Mouse (Mus musculus) limb, embryonic 13.5 days (tissue): ENCODE data around the gene Cab39. TPM values are rescaled to one million over a fixed set of nuclear protein-coding genes. Genes with fewer than 3 reads are reported as not detected.

Experiments
- ATAC-seq: fragments of 200-750 bp; cut with Nextera tagmentation; 2 replicates; pipeline ENCODE4 v1.8.0; 2017; ENCODE audit warnings: low read depth, moderate number of reproducible peaks, moderate TSS enrichment; ENCODE audit not compliant: low FRiP score
- H3K27ac ChIP-seq: fragments of 300-500 bp; sonication (generic); 2 replicates; pipeline ENCODE4 v1.5.1; 2015; ENCODE audit warnings: inconsistent platforms, mild to moderate bottlenecking, moderate library complexity
- H3K27me3 ChIP-seq: fragments of 300-500 bp; sonication (generic); 2 replicates; pipeline ENCODE4 v1.6.1; 2015; ENCODE audit warnings: mild to moderate bottlenecking, inconsistent platforms
- H3K36me3 ChIP-seq: fragments of 300-500 bp; sonication (generic); 2 replicates; pipeline ENCODE4 v1.6.1; 2015; ENCODE audit warnings: inconsistent platforms, mild to moderate bottlenecking, moderate library complexity
- H3K4me1 ChIP-seq: fragments of 300-500 bp; sonication (generic); 2 replicates; pipeline ENCODE4 v1.6.1; 2015; ENCODE audit warnings: inconsistent platforms
- H3K4me2 ChIP-seq: fragments of 300-500 bp; sonication (generic); replicated peaks from 2 replicates; pipeline ENCODE4 v1.6.1; 2015; ENCODE audit warnings: inconsistent platforms, mild to moderate bottlenecking, moderate library complexity
- H3K4me3 ChIP-seq: fragments of 300-500 bp; sonication (generic); 2 replicates; pipeline ENCODE4 v1.5.1; 2015; ENCODE audit warnings: moderate library complexity, mild to moderate bottlenecking, inconsistent platforms
- H3K9ac ChIP-seq: fragments of 300-500 bp; sonication (generic); 2 replicates; pipeline ENCODE4 v1.6.1; 2015; ENCODE audit warnings: mild to moderate bottlenecking, inconsistent platforms
- H3K9me3 ChIP-seq: fragments of 300-500 bp; sonication (generic); 2 replicates; pipeline ENCODE4 v1.6.1; 2016; ENCODE audit warnings: inconsistent platforms
- WGBS: fragments of 180-500 bp; shearing (Covaris S2); methylation state at CpG from one replicate; pipeline ENCODE4 v1.1.7; 2015; 5-methylcytosine and 5-hydroxymethylcytosine counted together
- microRNA-seq: library from miRNA; unstranded; fragments of <30 nt; microRNA quantifications from one replicate; pipeline ENCODE4, GENCODE M21; 2016
- polyA plus RNA-seq: library from polyadenylated mRNA; unstranded; fragments of >200 nt; fragmentation: Nextera tagmentation; extraction: Ambion mirVana; gene quantifications from 2 replicates; pipeline ENCODE4 v1.2.1, GENCODE M21; 2015

Cab39 gene
- polyA plus RNA-seq, 1 experiment from 2014 or later = 28.5 TPM

GRCm38 (mm10) chr1:85896110-85896509, 102.9 kb downstream of the Cab39 start:
- Histone ChIP-seq H3K9ac (peak overlapping the region; percentile 85), H3K9me3 (peaks cover 3% of the 10 kb centered on the region; the same call in 1 of the 2 replicates), H3K27me3 (no peaks in the 10 kb centered on the region), H3K36me3 (no peaks in the 10 kb centered on the region), H3K4me1 (peaks cover 63% of the 10 kb centered on the region), H3K4me3 (peak overlapping the region; percentile 84), H3K27ac (peak overlapping the region; percentile 93; the same call in 1 of the 2 replicates), H3K4me2 (peak overlapping the region; percentile 79)
- WGBS = 79% methylated on average over 5 of the region's 5 CpGs
- no peak for ATAC-seq

GRCm38 (mm10) chr1:85896781-85897700, 103.8 kb downstream of the Cab39 start:
- peaks cover 3% of the 10 kb centered on the region; the same call in 1 of the 2 replicates for H3K9me3 ChIP-seq
- ATAC-seq = no peak
- H3K9ac ChIP-seq = peak overlapping the region; percentile 39
- 65% methylated on average over 12 of the region's 12 CpGs for WGBS
- peaks cover 72% of the 10 kb centered on the region for H3K4me1 ChIP-seq
- no peaks in the 10 kb centered on the region for H3K36me3 ChIP-seq
- H3K4me2 ChIP-seq = peak overlapping the region; percentile 79
- H3K4me3 ChIP-seq = peak overlapping the region; percentile 2; the same call in 1 of the 2 replicates
- peak overlapping the region; percentile 39; the same call in 1 of the 2 replicates for H3K27ac ChIP-seq
- no peaks in the 10 kb centered on the region for H3K27me3 ChIP-seq

- 14% methylated on average over 8 of the region's 8 CpGs for WGBS
- Histone ChIP-seq H3K4me2 (peak overlapping the region; percentile 79), H3K36me3 (peaks cover 5% of the 10 kb centered on the region), H3K27ac (peak overlapping the region; percentile 69), H3K9ac (peak overlapping the region; percentile 13; the same call in 1 of the 2 replicates), H3K4me1 (peaks cover 77% of the 10 kb centered on the region), H3K9me3 (0 out of 2 replicates have a peak, but pooled peaks cover under 1% of the 10 kb centered on the region), H3K27me3 (no peaks in the 10 kb centered on the region), H3K4me3 (no peak overlapping the region)
- ATAC-seq = no peak
These were observed 104.9 kb downstream of the Cab39 start for GRCm38 (mm10) chr1:85897901-85898760.

- peak overlapping the region; percentile 79 for H3K4me2 ChIP-seq
- no peaks in the 10 kb centered on the region for H3K27me3 ChIP-seq
- H3K9me3 ChIP-seq = no peaks in the 10 kb centered on the region
- H3K4me3 ChIP-seq = no peak overlapping the region
- H3K9ac ChIP-seq = no peak overlapping the region
- peaks cover 13% of the 10 kb centered on the region for H3K36me3 ChIP-seq
- H3K4me1 ChIP-seq = peaks cover 73% of the 10 kb centered on the region
- peak overlapping the region; percentile 69 for H3K27ac ChIP-seq
- WGBS = 45% methylated on average over 12 of the region's 12 CpGs
- no peak for ATAC-seq
These were observed 105.6 kb downstream of the Cab39 start for GRCm38 (mm10) chr1:85898761-85899387.

- H3K4me1 ChIP-seq = peaks cover 70% of the 10 kb centered on the region
- H3K27me3 ChIP-seq = no peaks in the 10 kb centered on the region
- peaks cover 17% of the 10 kb centered on the region for H3K36me3 ChIP-seq
- H3K27ac ChIP-seq = no peak overlapping the region
- 0 out of 2 replicates have a peak overlapping the region, but pooled peaks have one; percentile 4 for H3K4me2 ChIP-seq
- H3K9ac ChIP-seq = no peak overlapping the region
- no peak for ATAC-seq
- H3K4me3 ChIP-seq = no peak overlapping the region
- no peaks in the 10 kb centered on the region for H3K9me3 ChIP-seq
These were observed 106.1 kb downstream of the Cab39 start for GRCm38 (mm10) chr1:85899388-85899761.

- H3K27me3 ChIP-seq = no peaks in the 10 kb centered on the region
- peak overlapping the region; percentile 39; the same call in 1 of the 2 replicates for H3K27ac ChIP-seq
- peaks cover 68% of the 10 kb centered on the region for H3K4me1 ChIP-seq
- H3K4me2 ChIP-seq = 0 out of 2 replicates have a peak overlapping the region, but pooled peaks have one; percentile 9
- ATAC-seq = no peak
- 0 out of 2 replicates have a peak overlapping the region, but pooled peaks have one; percentile 13 for H3K9ac ChIP-seq
- no peaks in the 10 kb centered on the region for H3K9me3 ChIP-seq
- peaks cover 30% of the 10 kb centered on the region for H3K36me3 ChIP-seq
- WGBS = 65% methylated on average over 7 of the region's 7 CpGs
- H3K4me3 ChIP-seq = no peak overlapping the region
These were observed 107.5 kb downstream of the Cab39 start for GRCm38 (mm10) chr1:85900521-85901333.

Small RNA genes within 50 kb of the gene (microRNA-seq; reads per million reads assigned to microRNA genes)
- gene Gm25472 = not detected
- not detected for gene Mir8096

Other genes with a start within 250 kb of the Cab39 start
- gene G530012D18Rik, start 217.8 kb upstream of the Cab39 start, polyA plus RNA-seq = not detected in 2 replicates
- gene Sp110, start 194.6 kb upstream of the Cab39 start, polyA plus RNA-seq = 1.4 TPM in 2 replicates
- gene Sp140, start 193.1 kb upstream of the Cab39 start, polyA plus RNA-seq = 0.75 and 1.2 TPM in 2 replicates
- 0.94 and 1.1 TPM in 2 replicates for gene Sp100, start 143.5 kb upstream of the Cab39 start, polyA plus RNA-seq
- 1.0 and 1.4 TPM in 2 replicates for gene A630001G21Rik, start 14.8 kb upstream of the Cab39 start, polyA plus RNA-seq
- 289 and 290 TPM in 2 replicates for gene Itm2c, start 100.8 kb downstream of the Cab39 start, polyA plus RNA-seq
- 0.56 and 0.77 TPM in 2 replicates for gene 4933407L21Rik, start 135.0 kb downstream of the Cab39 start, polyA plus RNA-seq
- gene Gpr55, start 167.6 kb downstream of the Cab39 start, polyA plus RNA-seq = 0.10 TPM in 1 of 2 replicates, not detected in the other
- gene Spata3, start 223.4 kb downstream of the Cab39 start, polyA plus RNA-seq = not detected in 2 replicates